Mouse (Mus musculus) 416B (cell line): Measurements from ENCODE around the gene Tmem126a.

Source experiments
- DNase-seq: peaks from one replicate; pipeline ENCODE4 v3.0.0; 2011; ENCODE audit warnings: low read depth

The Tmem126a gene

DNA sequence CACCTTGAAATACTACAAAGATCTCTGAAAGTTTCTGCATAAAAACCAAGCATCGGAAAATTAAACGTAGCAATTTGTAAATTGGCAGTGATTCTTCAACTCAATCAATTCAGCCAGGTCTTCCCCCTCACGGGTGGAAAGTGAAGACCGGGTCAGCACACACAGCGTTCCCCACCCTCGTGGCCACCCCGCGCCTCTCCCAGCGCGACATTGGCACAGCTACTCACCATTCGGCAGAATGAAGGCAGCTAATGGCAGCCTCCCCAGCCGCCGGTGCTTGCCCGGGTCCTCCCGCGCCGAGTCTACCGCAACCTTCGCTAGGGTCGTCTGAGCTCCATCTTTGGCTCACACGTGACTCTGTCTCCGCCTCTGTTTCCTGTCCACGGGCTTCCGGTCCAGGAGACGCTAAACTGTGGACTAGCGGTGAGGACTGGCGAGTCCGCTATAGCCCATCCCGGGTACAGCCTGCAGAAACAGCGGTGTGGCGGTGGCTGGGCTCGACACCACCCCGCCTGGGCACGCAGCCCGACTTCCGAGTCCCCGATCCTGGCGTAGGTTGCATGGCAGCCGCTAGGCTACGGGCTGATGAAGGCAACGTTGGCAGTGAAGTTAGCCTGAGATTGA is at the start of gene Tmem126a:
Gene Tmem126a (minus strand): TSS at position 385 of the 624 bp plus-strand sequence.
- DNase-seq, result peak; percentile 92

DNA sequence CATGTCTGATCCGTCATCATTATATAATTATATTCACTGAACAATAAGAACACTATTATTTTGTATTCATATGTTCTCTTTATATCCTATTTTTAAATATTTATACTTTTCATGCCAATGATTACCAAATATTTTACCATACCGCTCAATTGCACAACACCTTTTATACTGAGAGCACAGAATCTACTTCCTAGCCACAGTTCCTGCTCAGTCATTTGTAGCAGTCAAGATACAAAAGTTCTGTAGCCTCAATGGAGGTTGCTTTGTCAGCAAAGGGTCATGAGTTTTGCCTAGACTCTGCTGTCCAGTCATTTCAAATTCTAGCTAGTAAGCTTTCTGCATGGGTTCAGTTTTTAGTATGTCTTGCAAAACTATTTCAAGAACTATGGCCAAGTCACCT is 25.6 kb upstream of the Tmem126a start:
- peak; percentile 33 for DNase-seq

DNA sequence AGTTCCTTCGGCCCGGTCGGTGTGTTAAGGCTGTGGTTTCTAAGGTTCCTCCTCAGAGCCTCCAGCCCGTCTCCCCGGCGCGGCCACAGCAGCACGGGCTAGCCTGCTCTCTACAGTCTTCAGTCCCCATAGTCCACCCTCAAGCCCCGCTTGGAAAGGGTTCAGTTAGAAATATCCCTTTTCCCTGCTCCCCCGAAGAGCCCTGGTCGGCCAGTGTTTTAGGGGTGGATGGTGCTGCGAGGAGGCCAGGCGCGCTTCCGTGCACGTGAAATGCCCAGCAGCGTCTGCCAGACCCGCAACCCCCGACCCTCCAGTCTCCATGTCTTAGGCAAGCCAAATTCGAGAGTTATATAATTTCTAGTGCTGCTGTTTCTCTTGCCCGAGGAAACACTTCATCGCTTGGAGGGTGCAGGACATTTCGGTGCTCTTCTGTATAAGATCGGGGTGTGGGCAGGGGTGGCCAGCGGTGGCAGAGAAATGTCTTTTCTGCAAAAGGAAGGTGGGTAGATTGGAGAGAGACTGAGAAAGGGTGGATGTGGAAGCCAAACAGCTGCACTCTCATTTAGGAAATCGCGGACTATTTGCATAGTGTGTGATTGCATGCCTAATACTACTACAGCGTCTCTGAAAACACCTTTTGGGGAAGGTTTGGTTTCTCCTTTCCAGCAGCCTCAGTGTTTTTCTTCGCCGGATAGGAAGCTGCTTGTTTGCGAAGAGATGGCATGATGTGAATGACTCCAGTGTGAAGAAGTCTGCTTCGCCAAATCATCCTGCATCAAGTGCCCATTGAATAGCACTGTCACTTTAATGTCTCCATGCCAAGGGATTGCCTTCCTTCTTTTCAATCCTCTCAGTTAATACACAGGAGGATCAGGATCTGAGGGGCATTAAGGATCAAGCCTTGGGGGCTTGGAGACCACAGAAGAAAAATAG is 19.6 kb upstream of the Tmem126a start, which contains the start of gene Dlg2:
Gene Dlg2 (plus strand): TSS at position 360 of the 933 bp plus-strand sequence.
- DNase-seq, result no peak

DNA sequence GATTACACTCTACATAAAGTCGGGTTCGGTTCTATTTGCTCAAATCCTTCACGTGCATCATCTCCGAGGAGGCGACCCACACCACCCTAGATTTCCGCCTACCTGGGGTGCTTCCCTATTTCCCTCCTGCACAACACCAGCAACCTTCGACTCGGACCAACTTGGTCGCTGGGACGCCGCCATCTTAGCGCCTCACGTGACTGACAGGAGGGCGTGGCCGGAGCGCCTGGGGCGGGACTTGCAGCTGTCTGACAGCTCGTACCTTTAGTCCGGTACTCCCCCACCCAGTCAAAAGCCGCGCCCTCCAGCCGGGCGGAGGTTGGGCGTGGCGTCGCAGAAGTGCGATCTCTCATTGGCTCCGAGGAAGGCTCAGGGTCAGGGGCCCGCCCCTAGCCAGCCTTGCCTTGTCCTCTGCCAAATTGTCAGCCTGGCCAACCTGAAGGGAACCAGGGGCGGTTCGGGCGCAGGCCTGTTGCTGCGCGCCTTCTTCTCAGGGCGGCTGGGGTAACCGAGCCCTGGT is 18.8 kb upstream of the Tmem126a start, which contains the start of gene Tmem126b:
Gene Tmem126b (minus strand): TSS at position 209 of the 520 bp plus-strand sequence.
- DNase-seq, result peak; percentile 98

DNA sequence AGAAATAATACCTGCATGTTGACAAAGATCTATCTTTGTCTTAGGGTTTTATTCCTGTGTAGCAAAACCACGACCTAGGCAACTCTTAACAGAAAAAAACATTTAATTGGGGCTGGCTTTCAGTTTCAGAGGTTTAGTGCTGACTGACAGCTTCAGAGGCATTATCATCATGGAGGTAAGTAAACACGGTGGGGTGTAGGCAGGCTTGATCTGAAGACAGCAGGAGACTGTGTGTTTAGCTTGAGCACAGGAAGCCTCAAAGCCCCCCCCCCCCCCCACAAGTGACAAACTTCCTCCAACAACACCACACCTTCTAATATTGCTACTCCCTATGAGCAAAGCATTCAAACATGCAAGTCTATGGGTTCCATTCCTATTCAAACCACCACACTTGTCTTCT is 16.5 kb upstream of the Tmem126a start:
- no peak for DNase-seq

DNA sequence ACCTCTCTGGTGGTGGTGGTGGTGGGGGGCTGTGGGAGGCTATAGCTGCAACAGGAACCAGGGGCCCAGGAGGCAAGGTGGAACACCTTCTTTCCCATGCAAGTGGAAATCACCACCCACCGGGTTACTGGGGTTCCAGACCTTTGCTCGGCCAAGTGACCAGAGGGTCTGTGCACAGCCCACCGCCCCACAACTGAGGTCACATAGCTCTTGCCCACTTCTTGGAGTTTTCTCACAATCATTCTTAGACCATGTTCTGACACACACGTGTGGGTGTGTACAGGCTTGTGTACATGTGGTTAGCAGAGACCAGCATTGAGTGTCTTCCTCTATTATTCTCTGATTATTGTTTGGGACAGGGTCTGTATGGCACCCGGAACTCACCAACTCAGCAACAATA is 4.4 kb upstream of the Tmem126a start:
- no peak for DNase-seq

DNA sequence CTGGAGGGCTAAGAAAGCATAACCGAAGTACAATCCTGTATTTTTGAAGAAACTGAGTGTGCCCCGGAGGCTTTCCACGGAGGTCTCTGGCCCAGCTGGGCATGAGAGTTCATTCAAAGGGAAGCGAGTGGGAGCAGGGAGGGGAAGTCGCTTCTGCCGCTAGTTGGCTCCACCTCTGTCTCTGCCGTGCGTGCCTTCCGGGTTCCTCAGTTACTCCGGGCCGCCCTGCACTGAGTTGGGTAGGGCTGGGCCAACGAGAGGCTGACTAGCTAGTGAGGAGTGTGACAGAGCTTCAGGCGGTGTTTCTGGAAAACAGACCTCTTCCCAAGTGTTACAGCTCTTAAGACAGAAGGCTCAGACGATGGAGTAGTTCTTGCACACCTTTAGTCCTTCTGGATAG is 3.9 kb upstream of the Tmem126a start:
- no peak for DNase-seq

DNA sequence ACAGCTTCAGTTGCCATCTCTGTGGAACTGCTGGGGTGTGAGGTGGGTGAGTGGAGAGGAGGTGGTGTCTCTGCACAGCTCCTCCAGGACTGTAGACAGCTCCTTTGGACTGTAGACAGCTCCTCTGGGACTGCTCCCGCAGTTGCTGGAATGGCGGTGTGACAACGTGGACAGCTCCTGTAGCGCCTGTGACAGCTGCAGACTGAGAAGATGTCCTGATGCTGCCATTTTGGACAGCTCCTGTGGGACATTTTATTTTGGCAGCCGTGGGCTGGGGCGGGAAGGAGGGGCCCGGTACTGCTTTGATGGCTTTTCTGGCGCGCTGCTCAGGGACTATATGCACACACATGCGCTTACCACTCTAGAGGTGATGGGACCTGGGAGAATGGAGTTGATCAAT is 3.3 kb upstream of the Tmem126a start:
- no peak for DNase-seq

DNA sequence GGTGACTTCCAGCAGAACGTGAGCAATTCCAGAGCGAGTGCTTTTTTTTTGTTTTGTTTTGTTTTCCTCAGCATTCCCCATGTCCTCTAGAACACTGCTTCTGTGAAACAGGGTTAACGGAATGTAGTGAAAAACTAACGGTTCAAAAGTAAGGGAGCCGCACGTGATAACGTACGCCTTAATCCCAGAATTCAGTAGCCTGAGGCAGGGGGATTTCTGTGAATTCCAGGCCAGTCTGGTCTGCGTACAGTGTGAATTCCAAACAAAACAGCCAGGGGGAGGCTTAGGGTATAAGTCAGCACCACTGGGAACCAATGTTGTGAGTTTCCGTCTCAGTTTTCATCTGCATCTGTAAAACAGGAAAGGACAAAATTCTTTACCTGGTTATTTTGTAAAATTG is 488 bp upstream of the Tmem126a start:
- no peak for DNase-seq

DNA sequence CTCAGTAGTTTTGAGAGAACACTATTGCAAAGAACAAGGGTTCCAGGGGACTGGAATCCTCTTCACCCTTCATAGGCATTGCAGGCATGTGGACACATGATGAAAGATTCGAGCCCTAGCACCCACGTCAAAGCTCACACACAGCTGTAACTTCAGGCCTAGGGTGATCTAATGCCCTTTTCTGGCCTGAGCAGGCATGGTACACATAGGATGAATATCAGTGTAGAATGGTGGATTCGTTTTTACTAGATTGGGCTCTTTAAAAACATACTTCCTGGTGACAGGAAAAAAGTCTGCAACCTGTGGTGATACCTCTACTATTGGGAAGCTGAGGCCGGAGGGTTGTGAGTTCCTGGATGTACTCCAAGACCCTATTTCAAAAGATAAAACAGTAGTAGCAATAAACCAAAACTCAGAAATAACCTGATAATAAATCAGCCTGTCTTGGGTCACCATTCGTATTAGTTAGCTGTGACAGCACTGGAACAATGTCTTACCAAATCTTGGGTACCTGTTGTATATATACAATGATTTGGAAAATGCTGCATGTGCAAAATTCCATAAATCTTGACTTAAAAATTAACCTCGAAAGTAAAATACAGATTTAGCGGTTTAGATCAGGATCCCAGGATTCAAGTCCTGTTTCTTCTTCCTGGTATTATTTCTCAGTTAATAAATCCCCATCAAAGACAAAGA is 732 bp downstream of the Tmem126a start:
- DNase-seq, result peak; percentile 33

DNA sequence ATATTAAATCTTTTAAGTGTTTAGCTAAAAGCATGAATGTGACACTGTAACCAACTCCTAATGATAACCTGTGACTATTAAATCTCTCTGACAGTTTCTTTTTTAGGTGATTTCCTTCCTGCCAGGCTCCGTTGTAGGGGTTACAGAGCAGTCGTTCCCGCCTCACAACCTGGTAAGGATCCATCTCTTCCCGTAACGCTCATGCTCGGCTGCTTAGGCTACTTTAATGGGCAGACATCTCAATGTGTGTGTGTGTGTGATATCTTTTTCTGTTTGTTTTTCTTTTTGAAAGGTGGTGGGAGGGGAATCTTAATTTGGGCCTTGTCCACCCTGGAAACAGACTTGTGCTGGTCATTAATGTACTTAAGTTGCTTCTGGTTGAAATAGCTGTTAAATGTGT is 12.8 kb downstream of the Tmem126a start:
- DNase-seq, result peak; percentile 33

DNA sequence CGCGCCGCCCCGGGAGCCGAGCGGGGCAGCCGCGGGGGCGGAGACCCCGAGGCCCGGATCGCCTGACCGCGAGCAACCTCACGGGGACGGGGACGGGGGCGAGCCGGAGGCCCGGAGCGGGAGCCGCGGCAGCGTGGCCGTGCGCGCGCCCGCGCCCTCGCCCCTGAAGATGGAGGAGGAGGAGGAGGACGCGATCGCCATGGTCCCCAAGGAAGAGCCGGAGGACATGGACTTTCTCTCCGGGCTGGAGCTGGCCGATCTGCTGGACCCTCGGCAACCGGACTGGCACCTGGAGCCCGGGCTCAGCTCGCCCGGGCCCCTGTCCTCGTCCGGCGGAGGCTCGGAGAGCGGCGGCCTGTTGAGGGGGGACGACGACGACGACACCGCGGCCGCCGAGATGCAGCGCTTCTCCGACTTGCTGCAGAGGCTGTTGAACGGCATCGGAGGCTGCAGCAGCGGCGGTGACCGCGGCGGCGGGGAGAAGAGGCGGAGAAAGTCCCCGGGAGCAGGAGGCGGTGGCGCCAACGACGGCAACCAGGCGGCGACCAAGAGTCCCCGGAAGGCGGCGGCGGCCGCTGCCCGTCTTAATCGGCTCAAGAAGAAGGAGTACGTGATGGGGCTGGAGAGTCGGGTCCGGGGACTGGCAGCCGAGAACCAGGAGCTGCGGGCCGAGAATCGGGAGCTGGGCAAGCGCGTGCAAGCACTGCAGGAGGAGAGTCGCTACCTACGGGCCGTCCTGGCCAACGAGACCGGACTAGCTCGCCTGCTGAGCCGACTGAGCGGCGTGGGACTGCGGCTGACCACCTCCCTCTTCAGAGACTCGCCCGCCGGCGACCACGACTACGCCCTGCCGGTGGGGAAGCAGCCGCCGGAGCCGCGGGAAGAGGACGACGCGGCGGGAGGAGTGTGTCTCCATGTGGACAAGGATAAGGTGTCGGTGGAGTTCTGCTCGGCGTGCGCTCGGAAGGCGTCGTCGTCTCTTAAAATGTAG is 13.6 kb downstream of the Tmem126a start:
- peak; percentile 51 for DNase-seq

DNA sequence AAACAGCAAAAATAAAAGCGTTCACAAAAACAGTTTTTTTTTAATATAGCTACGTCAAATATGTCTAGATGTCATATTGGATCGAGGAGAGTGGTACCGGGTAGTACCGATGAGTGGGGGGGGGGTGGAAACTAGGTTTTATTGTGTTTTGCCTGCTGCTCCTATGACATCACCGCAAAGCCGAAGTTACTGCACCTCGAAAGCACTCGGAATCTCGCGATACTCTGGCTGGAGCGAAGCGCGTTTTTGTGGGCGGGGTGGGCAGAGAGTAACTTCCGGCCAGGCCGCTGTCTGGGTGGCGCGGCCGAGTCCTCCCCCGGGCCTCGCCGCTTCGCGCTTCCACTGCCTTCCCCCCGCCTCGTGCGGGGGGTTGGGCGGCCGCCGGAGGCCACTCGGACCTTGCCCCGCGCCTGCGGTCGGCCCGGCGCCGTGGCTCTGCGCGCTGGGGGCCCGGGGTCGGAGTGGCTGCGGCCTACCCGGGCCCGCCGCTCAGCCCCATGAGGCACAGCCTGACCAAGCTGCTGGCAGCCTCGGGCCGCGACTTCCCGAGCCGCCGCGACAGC is 14.4 kb downstream of the Tmem126a start, which contains the start of gene Crebzf:
Gene Crebzf (plus strand): TSS at position 212 of the 563 bp plus-strand sequence.
- DNase-seq, result peak; percentile 98

DNA sequence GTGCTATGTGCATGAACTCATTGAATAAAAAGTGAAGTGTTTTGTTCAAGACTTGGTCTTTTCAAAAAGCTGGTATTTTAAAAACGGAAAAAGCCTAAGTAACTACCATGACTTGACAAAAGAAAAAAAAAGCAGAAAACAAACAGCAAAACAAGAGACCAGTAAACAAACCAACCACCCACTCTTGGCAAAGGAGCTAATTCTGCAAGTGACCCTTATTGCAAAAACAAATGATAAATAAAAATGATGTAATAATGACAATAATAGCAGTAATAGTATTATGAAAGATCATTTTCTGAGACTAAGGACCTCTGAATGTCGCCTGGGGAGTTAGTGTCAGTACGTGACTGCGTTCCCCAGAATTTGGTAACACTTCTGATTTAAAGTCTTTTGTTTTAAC is 15.0 kb downstream of the Tmem126a start:
- DNase-seq, result peak; percentile 34

DNA sequence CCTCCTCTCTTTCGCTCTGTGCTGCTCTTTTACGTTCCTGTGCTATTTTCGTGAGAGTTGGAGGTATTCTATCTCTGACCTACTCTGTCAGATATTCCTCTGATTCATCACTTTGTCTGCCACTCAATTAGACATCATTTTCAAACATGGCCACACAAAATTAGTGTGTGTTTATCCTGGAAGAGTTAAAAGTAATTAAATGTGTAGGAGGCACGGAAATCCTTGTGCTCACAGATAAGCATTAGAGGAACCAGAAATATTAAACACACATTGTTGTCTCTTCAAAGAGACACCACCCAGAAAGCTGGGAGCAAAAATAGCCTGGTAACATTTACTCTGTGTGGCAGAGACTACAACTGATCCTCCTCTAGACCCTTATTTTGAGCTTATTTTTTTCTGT is 17.0 kb downstream of the Tmem126a start:
- no peak for DNase-seq

DNA sequence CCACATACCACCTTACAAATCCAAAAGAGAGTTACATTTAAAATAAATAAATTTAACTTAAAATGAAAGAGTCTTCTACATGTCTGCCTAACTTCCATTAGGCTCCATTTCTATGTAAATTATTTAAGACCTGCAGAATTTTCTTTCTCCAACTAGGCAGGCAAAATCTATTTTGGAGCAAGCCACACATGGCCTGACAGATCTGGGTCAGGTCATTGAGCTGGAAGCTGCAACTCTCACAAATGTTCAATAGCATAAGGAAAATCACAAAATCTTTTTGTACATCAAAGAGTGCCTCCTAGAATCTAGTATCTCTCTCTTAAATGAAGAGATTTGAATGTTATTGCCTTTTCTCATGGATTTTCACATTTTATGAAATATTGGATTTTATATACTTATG is 24.8 kb downstream of the Tmem126a start:
- DNase-seq, result no peak

DNA sequence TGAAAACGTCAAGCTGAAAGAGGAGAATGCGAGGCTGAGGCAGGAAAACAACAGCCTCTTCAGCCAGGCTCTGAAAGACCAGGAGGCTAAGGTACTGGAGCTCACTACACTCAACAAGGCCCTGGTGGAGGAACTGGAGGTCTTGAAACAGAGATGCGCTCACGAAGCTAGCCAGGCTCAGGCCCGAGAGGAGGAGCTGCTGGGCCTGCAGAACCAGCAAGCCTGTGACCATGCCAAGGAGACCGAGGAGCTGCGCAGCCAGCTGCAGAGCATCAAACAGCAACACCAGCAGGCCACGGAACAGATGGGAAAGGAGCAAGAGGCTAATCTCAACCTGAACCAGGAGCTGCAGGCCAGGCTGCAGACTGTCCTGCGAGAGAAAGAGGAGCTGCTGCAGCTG is 30.0 kb downstream of the Tmem126a start:
- no peak for DNase-seq

DNA sequence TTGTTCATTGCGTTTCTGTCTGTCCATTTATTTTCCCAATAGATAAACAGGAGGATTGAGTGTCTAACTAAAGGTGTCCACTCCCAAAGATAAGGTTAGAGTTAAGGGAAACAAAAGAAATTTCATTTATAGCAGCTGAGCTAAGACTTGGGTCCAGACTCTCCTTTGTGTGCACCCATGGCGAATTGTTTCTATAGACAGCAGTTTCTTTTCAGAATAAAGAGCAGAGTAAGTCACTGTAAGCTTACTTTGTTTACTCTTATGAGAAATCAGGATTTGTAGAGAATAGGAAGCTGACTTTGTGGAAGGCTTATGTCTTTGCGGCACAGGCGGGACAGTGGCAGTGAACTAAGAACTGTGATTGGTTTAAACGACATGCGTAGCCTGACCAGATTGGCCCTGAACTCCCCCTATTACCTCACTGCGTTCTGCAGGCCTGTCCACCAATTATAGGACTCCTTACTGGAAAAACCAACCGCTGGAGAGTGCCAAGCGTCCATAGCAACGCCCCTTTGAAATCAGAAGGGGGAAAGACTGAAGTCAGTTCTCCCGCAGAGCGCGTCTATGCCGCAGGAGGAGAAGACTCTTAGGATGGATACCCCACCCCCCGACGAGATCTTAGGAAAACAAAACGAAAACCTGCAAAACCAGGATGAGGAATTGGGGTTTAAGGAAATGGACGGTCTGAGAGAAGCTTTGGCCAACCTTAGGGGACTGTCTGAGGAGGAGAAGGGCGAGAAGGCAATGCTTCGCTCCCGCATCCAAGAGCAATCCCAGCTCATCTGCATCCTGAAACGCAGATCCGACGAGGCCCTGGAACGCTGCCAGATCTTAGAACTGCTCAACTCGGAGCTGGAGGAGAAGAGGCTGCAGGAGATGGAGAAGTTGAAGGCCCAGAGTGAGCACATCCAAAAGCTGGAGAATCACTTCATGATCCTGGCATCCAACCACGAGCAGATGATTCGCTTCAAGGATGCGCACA is 30.7 kb downstream of the Tmem126a start, which contains the start of gene Ccdc89:
Gene Ccdc89 (plus strand): TSS at position 558 of the 982 bp plus-strand sequence.
- no peak for DNase-seq

DNA sequence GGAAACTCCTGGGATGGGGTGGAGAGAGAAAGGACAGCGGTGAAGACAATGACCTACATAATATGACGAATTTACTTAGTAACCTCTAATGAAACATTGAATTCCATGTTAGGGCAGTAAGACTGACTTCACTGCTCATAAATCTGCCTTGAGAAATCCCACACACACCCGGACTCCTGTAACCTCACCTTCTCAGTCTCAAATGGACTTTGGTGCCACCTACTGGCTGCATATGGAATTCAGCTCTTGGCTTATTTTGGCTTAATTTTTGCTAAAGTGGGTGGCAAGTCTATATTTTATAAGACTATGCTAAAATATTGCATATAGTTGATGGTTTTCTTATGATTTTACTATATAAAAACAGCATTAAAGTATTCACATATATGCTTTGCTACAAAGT is 47.1 kb downstream of the Tmem126a start:
- DNase-seq, result peak; percentile 75
